Mouse (Mus musculus): ENCODE data around the gene Rsbn1l.

Gene Rsbn1l

DNA sequence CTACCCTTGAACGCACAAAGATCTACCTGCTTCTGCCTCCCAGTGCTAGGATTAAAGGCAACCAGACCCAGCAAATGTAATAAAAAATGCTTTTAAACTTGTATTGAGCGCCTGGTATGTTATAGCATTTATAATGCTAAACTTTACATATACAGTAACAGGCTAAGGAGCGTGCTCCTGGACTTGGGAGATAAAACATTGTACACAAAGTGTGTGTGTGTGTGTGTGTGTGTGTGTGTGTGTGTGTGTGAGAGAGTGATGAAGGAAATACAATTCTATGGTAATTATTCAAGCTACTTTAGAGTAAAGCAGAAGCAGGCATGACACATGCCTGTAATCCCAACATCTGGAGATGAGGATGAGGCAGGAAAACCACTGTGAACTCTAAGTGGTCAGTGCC lies at the start of gene Rsbn1l:
Gene Rsbn1l, minus strand, starts transcription at position 101 of the 400 bp plus-strand sequence.
- no peak for DNase-seq (ENCODE audit: low read depth, low spot score)

- DNase-seq (ENCODE audit: low read depth, low spot score) = no peak
Observed at GRCm38 (mm10) chr5:21002723-21003122, 46.5 kb upstream of the Rsbn1l start.

GRCm38 (mm10) chr5:21001622-21002315 lies 45.6 kb upstream of the Rsbn1l start:
- DNase-seq (ENCODE audit: low read depth, low spot score) = no peak

DNA sequence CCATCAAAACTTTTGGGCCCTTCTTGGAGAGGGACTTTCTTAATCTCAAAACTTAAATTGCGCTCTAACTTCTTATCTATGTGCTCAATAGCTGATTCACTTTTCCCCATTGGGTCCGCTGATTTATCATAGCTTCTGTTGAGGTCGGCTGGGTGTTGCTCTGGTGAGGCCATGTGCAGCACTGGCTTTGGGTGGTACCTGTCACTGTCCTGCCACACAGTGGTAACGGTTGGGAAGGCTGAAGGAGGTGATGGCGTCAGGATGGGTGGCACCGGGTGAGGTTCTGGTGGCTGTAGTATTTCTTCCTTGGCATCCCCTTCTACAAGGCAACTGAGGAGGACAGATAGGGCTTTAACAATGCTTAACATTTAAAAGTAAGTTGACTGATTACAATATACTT lies 42.2 kb upstream of the Rsbn1l start:
- no peak for DNase-seq (ENCODE audit: low read depth, low spot score)

DNA sequence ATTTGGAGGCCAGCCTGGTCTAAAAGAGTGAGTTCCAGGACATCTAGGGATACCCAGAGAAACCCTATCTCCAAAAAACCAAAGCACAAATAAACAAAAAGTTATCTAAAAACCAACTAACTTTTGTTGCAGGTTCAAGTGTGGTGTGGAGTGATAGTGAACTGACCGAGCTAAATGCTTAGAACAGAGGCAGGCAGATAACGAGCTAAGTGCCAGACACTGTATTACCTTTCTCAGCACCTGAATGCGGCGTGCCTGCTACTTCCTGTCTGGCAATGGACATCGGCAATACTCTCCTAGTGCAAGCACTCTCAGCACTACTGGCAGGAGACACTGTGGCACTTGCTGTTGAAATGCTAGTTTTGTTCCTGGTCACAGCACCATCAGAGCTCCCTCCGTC lies 41.4 kb upstream of the Rsbn1l start:
- DNase-seq (ENCODE audit: low read depth, low spot score) = no peak

DNA sequence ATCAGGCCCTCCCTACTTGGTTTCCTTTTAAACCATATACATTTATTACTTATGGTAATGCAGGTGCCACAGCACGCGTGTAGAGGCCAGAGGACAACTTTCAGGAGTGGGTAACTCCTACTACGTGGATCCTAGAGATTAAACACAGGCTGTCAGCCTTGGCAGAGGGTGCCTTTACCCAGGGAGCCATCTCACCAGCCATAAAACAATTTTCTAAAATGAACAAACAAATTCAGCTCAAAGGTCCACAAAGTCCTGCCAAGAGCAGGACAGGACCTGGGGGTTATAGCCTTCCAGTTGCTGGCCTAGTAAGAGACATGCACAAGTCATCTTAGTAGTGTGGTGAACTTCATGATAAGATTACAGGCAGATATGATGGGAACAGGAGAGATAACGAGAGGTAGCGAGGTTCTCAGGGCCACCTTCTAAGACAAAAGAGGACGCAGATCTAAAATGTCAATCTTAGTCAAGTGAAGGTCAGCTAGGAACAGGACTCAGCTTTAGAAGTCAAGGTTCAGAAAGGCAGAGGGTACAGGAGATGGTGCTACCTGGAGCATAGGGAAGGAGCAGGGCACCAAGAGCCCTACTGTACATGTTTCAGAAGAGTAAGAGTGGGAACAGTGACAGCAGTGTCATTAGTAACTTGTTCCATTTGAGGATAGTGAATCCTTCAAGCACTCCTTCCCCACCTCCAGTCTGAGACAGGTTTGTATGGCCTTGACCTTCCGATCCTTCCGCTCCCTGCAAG lies 34.0 kb upstream of the Rsbn1l start:
- peak; percentile 19 for DNase-seq (ENCODE audit: low read depth, low spot score)

GRCm38 (mm10) chr5:20986271-20986670 lies 30.1 kb upstream of the Rsbn1l start:
- DNase-seq (ENCODE audit: low read depth, low spot score) = no peak

GRCm38 (mm10) chr5:20983505-20983904 lies 27.3 kb upstream of the Rsbn1l start:
- no peak for DNase-seq (ENCODE audit: low read depth, low spot score)

DNA sequence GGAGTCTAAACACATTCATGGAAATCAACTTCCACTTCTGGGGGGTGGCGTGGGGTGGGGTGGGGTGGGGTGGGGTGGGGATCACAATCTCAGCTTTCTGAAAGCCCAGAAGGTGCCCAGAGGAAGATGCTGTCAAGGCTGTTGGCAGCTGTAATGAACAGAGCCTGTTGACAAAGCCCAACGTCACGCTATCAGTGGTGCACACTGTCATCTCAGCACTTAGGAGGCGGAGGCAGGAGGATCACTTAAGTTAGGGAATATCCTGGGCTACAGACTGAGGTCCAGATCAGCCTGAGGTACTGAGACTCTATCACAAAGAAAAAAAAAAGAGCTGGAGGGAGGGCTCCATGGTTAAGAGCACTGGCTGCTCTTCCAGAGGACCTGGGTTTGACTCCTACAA lies 18.5 kb upstream of the Rsbn1l start:
- peak; percentile 31 for DNase-seq (ENCODE audit: low read depth, low spot score)

GRCm38 (mm10) chr5:20973999-20974398 lies 17.8 kb upstream of the Rsbn1l start:
- peak; percentile 99 for DNase-seq (ENCODE audit: low read depth, low spot score)

DNA sequence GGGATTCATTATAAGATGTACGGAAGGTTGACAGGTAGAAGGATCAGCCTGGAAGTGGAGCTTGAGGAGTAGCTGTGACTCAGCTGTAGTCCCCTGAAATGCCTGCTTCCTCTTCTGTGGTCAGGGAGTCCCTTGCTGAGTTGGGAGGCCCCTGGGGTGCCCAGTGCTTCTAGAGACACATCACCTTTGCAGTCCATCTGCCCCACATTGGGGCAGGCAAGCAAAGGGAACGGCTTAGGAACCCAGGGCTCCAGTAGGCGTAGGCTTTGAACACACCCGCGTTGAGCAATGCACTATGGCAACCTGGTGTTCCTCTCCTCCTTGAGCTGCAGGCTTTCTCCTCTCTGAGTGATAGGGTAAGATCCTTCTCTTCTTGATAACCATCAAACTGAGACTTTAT lies 16.9 kb upstream of the Rsbn1l start:
- DNase-seq (ENCODE audit: low read depth, low spot score) = peak; percentile 63

GRCm38 (mm10) chr5:20968963-20969362 lies 12.8 kb upstream of the Rsbn1l start:
- DNase-seq (ENCODE audit: low read depth, low spot score) = peak; percentile 92

DNA sequence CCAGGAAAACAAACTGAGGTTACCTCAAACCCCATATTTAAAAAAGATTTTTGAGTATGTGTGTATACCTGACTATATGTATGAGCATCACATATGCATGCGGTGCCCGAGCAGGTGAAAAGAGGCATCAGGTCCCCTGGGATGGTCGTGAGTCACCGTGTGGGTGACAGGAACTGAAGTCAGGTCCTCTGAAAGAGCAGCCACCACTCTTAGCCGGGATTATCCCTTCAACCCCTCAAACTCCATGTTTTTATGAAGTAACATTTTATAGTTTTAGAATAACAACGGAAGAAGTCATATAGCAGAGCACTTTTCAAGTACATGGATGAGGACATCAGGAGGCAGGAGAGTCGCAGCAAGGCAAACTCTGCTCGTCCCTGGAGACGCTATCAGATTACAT lies 12.3 kb upstream of the Rsbn1l start:
- DNase-seq (ENCODE audit: low read depth, low spot score) = no peak

- DNase-seq (ENCODE audit: low read depth, low spot score) = no peak
Observed at GRCm38 (mm10) chr5:20967942-20968341, 11.7 kb upstream of the Rsbn1l start.

- DNase-seq (ENCODE audit: low read depth, low spot score) = peak; percentile 67
Observed at GRCm38 (mm10) chr5:20964446-20964845, 8.2 kb upstream of the Rsbn1l start.

DNA sequence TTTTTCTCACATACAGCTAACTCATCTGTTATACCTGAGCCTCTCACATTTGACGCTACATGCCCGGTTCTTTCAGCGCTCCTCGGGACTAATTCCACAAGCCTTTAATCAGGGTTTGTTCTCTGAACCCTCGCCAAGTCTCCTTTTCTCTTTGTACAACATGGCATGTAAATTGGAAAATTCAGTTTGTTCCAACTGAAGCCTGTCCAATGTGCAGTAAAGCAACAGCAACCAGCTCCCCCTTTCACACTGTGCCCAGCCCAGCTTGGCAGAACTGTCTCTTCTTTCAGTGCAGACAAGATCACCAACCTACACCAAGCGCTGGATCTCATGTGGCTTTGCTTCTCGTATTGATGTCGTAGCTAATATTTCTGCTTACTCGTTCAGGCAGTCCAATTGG lies 7.1 kb upstream of the Rsbn1l start:
- no peak for DNase-seq (ENCODE audit: low read depth, low spot score)

DNA sequence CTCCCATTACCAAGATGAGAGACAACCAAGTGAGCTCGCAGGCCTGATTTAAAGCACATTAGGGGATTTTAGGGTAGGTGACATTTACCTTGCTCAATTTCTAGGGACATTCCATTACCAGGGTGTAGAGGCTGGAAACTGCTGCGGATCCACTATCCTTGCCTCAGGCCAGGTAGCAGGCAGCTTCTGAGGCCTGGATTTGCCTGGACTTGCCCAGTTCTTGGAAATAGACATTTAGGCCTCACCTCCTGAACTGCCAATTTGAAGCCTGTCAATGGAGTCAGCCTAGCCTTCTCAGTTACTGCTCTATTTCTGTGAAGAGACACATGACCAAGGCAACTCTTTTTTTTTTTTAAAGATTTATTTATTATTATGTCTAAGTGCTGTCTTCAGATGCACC lies 4.7 kb upstream of the Rsbn1l start:
- DNase-seq (ENCODE audit: low read depth, low spot score) = no peak

DNA sequence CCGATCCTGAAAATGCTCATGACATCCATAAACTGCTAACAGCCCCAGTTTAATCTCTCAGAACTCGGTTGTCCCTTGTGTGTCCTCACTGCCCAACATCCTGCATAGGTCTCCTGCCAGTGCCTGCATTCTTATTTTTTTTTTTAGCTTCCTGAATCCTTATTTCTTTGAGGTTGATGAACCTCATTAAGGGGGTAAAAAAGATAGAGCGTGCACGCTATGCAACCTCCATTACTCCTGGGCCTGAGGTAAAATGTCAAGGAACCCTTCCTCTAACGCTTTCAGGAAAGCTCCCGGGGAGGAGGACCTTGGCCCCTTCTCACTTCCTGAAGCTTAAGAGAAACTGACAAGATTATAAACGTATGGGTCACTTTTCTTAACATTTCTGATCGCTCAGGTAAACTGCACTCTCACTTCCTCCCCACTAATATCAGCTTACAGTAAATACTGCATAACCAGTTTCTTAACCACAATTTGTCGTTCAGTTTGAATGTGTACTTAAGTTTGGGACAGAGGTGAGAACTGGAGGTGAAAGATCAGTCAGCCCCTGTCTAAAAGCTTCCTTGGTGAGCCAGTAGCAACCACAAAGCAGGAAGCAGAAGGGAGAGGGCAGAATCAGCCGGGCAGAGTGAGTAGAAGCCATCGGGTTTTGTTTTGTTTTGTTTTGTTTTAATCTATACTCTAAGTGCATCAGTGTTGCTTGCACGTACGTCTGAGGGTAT lies 923 bp downstream of the Rsbn1l start:
- DNase-seq (ENCODE audit: low read depth, low spot score) = no peak

DNA sequence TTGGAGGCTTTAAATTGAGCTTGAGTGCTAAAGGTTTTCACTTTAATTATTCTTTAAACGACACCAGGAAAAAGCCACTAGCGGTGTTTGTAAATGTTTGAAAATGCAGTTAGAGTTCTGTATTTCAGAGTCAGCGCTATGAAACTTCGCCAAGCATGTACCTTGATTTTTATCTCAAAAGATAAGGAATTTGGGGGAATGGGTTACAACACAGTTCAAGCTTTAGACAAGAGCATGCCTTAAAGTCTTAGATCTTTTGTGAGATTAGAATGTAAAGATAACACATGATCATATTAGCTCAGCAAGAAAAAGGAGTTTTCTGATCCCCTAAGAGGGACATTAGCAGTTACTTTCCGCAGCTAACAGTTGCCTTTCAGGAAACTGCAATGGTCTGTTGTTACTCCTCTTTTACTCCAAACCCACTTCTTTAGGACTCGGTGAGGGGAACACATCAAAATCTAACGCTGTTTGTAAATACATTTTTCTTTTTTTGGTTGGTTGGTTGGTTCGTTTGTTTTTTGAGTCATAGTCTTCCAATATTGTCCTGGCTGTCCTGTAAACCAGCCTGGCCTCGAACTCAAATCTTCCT lies 3.8 kb downstream of the Rsbn1l start:
- DNase-seq (ENCODE audit: low read depth, low spot score) = no peak

DNA sequence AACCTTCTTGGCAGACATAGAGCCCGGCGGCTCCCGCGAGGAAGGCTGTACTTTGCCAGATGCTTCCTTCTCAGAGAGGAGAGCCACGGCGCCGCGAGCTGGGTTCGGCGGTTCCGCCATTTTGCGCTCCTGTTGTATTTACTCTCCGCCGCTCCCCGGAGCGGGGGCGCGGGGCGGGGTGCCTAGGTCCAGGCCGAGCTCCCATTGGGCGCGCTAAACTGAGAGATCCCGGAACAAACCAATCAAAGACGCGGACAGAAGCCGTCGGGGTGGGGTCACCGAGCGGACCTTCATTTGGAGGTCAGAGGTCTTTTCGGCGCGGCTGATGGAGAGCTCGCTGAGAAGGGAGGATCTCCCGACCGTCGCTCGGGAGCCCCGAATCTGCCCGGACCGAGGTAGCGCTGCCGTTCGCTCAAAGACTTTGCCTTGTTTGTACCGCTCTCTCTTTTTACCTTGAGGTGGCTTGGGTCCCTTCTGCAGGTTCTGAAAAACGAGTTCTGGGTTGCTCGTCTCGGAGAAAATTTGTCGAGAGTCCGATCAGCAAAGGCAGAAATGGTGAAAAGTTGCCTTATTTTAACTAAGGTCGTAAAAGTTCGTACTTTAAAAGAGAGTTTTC lies 4.4 kb downstream of the Rsbn1l start:
- DNase-seq (ENCODE audit: low read depth, low spot score) = peak; percentile 97

DNA sequence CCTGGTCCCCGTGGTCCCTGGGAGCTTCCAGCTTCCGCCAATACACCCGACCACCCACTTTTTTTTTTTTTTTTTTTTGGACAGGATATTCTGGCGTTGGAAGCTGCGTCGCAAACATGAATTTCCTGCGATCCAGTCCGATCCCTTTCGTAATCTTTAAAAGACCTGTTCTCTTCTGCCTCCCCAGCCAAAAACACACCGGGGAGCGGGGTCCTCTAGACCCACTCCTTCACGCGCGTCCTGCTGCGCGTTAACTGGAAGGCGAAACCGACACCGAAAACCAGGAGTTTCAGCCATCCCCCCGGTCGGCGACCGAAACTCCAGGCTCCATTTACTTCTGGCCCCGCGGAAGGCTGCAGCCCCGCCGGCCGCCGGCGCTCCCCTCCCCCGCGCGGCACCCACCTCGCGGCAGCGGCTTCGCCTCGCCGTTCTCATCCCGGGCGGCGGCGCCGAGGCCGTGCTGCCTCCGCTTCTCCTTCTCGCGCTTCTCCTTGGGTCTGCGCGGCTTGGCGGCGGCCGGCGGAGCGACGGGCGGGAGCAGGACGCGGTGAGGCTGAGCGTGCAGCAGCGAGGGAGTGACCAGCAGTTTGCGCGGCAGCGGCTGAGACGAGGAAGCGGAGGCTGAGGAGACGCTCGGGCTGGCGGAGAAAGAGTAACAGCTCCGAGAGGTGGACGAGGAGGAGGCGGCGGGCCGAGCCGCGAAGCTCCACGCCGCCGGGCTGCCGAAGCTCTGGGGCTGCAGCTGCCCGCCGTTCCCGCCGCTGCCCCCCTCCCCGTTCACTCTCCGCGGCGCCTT lies 5.1 kb downstream of the Rsbn1l start:
- peak; percentile 70 for DNase-seq (ENCODE audit: low read depth, low spot score)

All from R1 (cell line).